Mouse (Mus musculus) ES-Bruce4 (cell line): Measurements from ENCODE around the gene Cela3b. TPM values are rescaled to one million over a fixed set of nuclear protein-coding genes. Genes with fewer than 3 reads are reported as not detected.

Experiments used
- H3K27ac ChIP-seq: 2 replicates; pipeline ENCODE4 v1.5.1; 2012; ENCODE audit warnings: low read length, inconsistent platforms; ENCODE audit not compliant: insufficient read depth
- H3K27me3 ChIP-seq: 2 replicates; pipeline ENCODE4 v1.6.1; 2012; ENCODE audit warnings: mild to moderate bottlenecking, low read length, inconsistent platforms; ENCODE audit not compliant: control insufficient read depth, poor library complexity, insufficient read depth, severe bottlenecking
- H3K36me3 ChIP-seq: 2 replicates; pipeline ENCODE4 v1.6.1; 2012; ENCODE audit warnings: inconsistent platforms, mild to moderate bottlenecking, low read length, moderate library complexity; ENCODE audit not compliant: control insufficient read depth, poor library complexity, insufficient read depth, severe bottlenecking
- H3K4me1 ChIP-seq: one replicate; pipeline ENCODE4 v1.8.1; 2011; ENCODE audit warnings: low read length; ENCODE audit not compliant: control insufficient read depth, insufficient read depth
- H3K4me3 ChIP-seq: 2 replicates; pipeline ENCODE4 v1.5.1; 2011; ENCODE audit warnings: low read depth, mild to moderate bottlenecking, low read length
- H3K9ac ChIP-seq: 2 replicates; pipeline ENCODE4 v1.6.1; 2012; ENCODE audit warnings: low read depth, mild to moderate bottlenecking, inconsistent platforms; ENCODE audit not compliant: poor library complexity, severe bottlenecking
- H3K9me3 ChIP-seq: replicated peaks from 2 replicates; pipeline ENCODE4 v1.6.1; 2012; ENCODE audit warnings: mild to moderate bottlenecking, low read length, inconsistent platforms; ENCODE audit not compliant: control insufficient read depth, poor library complexity, insufficient read depth, severe bottlenecking
- CTCF ChIP-seq: IDR thresholded peaks from one replicate; pipeline ENCODE4 v1.8.1; 2011; ENCODE audit warnings: low read depth, low read length
- EP300 ChIP-seq: IDR thresholded peaks from 2 replicates; pipeline ENCODE4 v1.6.1; 2011; ENCODE audit warnings: low read depth, low read length; ENCODE audit not compliant: insufficient read depth
- POLR2A ChIP-seq: IDR thresholded peaks from one replicate; pipeline ENCODE4 v1.8.1; 2011; ENCODE audit warnings: low read length; ENCODE audit not compliant: insufficient read depth
- polyA plus RNA-seq: library from polyadenylated mRNA; stranded (reverse); fragments of >200 nt; gene quantifications from 2 replicates; pipeline ENCODE4 v1.2.4, GENCODE M21; 2011; ENCODE audit warnings: low read depth; ENCODE audit not compliant: missing spikeins, insufficient read depth, insufficient read length

Gene Cela3b
- polyA plus RNA-seq, 1 experiment, result not detected

DNA sequence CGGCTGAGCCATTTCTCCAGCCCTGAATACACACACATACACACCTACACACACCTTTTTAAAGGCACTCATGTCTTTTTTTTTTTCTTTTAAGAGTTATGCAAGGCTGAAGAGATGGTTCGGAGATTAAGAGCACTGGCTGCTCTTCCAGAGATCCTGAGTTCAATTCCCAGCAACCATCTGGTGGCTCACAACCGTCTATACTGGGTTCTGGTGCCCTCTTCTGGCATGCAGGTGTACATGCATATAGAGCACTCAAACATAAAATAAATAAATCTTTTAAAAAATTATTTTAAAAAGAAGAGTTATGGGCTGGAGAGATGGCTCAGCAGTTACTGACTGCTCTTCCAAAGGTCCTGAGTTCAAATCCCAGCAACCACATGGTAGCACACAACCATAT, 39.1 kb downstream of the Cela3b start:
- Histone ChIP-seq H3K9ac (no peak overlapping the region), H3K27me3 (no peaks in the 10 kb centered on the region), H3K4me3 (no peak overlapping the region), H3K27ac (no peak overlapping the region), H3K9me3 (no peaks in the 10 kb centered on the region), H3K36me3 (no peaks in the 10 kb centered on the region), H3K4me1 (no peaks in the 10 kb centered on the region)
- TF ChIP-seq CTCF, result peak; percentile 20
- TF ChIP-seq EP300, result no peak
- TF ChIP-seq POLR2A, result no peak

DNA sequence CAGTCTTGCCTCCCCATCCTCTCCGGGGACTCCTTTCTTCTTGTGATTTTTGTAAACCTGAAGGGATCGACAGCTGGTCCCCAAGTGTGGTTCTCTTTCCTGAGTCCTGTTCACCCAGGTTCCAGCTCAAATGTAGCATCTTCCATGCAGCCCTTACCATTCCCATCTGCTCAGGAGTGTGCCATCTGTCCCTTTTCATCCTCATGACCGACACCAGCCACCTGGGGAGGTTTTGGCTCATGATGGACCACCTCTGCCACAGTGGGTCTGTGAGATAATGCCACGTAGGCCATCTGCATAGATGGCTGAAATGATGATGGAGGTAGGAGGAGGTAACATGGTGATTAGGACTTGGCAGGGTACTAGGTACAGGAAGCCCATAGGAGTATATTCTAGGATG, 40.1 kb downstream of the Cela3b start:
- no peaks in the 10 kb centered on the region for H3K27me3 ChIP-seq
- TF ChIP-seq POLR2A (no peak), EP300 (no peak), CTCF (no peak)
- no peaks in the 10 kb centered on the region for H3K4me1 ChIP-seq
- no peak overlapping the region for H3K4me3 ChIP-seq
- no peaks in the 10 kb centered on the region for H3K36me3 ChIP-seq
- H3K9me3 ChIP-seq, result no peaks in the 10 kb centered on the region
- H3K9ac ChIP-seq, result no peak overlapping the region
- no peak overlapping the region for H3K27ac ChIP-seq

GRCm38 (mm10) chr4:137388983-137389382, 41.4 kb downstream of the Cela3b start:
- H3K4me3 ChIP-seq, result peak overlapping the region; percentile 16; the same call in 1 of the 2 replicates
- no peaks in the 10 kb centered on the region for H3K27me3 ChIP-seq
- TF ChIP-seq POLR2A (no peak), CTCF (no peak), EP300 (no peak)
- H3K36me3 ChIP-seq, result no peaks in the 10 kb centered on the region
- no peaks in the 10 kb centered on the region for H3K9me3 ChIP-seq
- H3K9ac ChIP-seq, result peak overlapping the region; percentile 61
- no peaks in the 10 kb centered on the region for H3K4me1 ChIP-seq
- peak overlapping the region; percentile 80 for H3K27ac ChIP-seq

GRCm38 (mm10) chr4:137388059-137388794, 42.1 kb downstream of the Cela3b start:
- no peaks in the 10 kb centered on the region for H3K9me3 ChIP-seq
- peak overlapping the region; percentile 80 for H3K27ac ChIP-seq
- H3K9ac ChIP-seq, result peak overlapping the region; percentile 61
- no peaks in the 10 kb centered on the region for H3K4me1 ChIP-seq
- TF ChIP-seq CTCF, result no peak
- peak; percentile 53; the same call in 1 of the 2 replicates for TF ChIP-seq EP300
- no peak for TF ChIP-seq POLR2A
- peak overlapping the region; percentile 76 for H3K4me3 ChIP-seq
- no peaks in the 10 kb centered on the region for H3K36me3 ChIP-seq
- no peaks in the 10 kb centered on the region for H3K27me3 ChIP-seq

DNA sequence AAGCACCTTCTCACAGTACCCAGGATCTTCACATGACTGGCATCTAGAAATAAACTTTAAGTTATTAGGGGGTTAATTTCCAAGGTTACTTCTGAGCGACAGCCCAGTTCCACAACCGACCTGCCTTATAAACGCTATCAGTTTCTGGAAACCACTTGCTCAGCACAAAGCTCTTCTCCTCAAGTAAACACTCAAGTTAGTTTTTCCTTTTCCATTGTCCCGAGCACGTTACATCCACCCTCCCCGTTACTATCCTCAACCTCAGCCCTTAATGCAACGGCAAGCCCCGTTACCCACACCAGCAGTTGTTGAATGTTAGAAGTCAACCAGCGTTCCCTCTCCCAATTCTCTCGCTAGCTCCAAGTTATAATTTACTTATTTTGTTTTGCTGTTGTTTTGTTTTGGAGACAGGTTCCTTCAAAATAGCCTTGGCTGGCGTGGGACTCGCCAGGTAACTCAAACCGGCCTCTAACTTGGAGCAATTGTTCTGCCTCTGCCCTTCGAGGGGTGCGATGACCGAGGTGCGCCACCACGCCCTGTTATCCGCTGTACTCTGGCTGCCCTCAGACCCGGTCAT, 42.8 kb downstream of the Cela3b start:
- Histone ChIP-seq H3K9me3 (no peaks in the 10 kb centered on the region), H3K27ac (peak overlapping the region; percentile 80), H3K4me1 (no peaks in the 10 kb centered on the region), H3K9ac (peak overlapping the region; percentile 61), H3K27me3 (no peaks in the 10 kb centered on the region), H3K4me3 (peak overlapping the region; percentile 76), H3K36me3 (no peaks in the 10 kb centered on the region)
- TF ChIP-seq CTCF (no peak), POLR2A (no peak), EP300 (no peak)
